Mouse (Mus musculus): ENCODE data around the gene Ccdc162. TPM values are rescaled to one million over a fixed set of nuclear protein-coding genes. Genes with fewer than 3 reads are reported as not detected.
A peak's percentile ranks its signal among the peaks of the same experiment; 100 is the strongest.

Ccdc162 gene
- polyA plus RNA-seq (2015; fragmentation: Nextera tagmentation; extraction: Ambion mirVana) = 1.2 and 1.3 TPM in 2 replicates

GRCm38 (mm10) chr10:41716029-41716897 lies at the start of gene Ccdc162:
Gene Ccdc162, minus strand, starts transcription at chr10:41716634.
- Histone ChIP-seq H3K36me3 (no peaks in the 10 kb centered on the region), H3K27me3 (replicated peaks) (no peaks in the 10 kb centered on the region), H3K9ac (replicated peaks) (no peak within 1 kb of the TSS), H3K9me3 (replicated peaks) (no peaks in the 10 kb centered on the region), H3K4me1 (0 out of 2 replicates have a peak, but pooled peaks cover 12% of the 10 kb centered on the region), H3K4me3 (replicated peaks) (no peak within 1 kb of the TSS), H3K27ac (replicated peaks) (peak within 1 kb of the TSS; percentile 74), H3K4me2 (peak within 1 kb of the TSS; percentile 35)
- ATAC-seq (ENCODE audit: low FRiP score) = peak; percentile 76
- 28% methylated on average over 15 of the region's 15 CpGs for WGBS

GRCm38 (mm10) chr10:41765586-41765985 lies 49.2 kb upstream of the Ccdc162 start:
- no peak overlapping the region for H3K27ac ChIP-seq (replicated peaks)
- H3K4me3 ChIP-seq (replicated peaks) = no peak overlapping the region
- no peak for ATAC-seq (ENCODE audit: low FRiP score)
- H3K9ac ChIP-seq (replicated peaks) = no peak overlapping the region
- H3K9me3 ChIP-seq (replicated peaks) = no peaks in the 10 kb centered on the region
- 95% methylated on average over 4 of the region's 4 CpGs for WGBS
- H3K36me3 ChIP-seq = no peaks in the 10 kb centered on the region
- no peaks in the 10 kb centered on the region for H3K4me1 ChIP-seq
- H3K27me3 ChIP-seq (replicated peaks) = no peaks in the 10 kb centered on the region
- no peak overlapping the region for H3K4me2 ChIP-seq

GRCm38 (mm10) chr10:41763741-41764385 lies 47.4 kb upstream of the Ccdc162 start:
- 73% methylated on average over 3 of the region's 3 CpGs for WGBS
- no peak for ATAC-seq (ENCODE audit: low FRiP score)
- H3K36me3 ChIP-seq = no peaks in the 10 kb centered on the region
- no peak overlapping the region for H3K4me2 ChIP-seq
- H3K9ac ChIP-seq (replicated peaks) = no peak overlapping the region
- H3K9me3 ChIP-seq (replicated peaks) = no peaks in the 10 kb centered on the region
- no peaks in the 10 kb centered on the region for H3K27me3 ChIP-seq (replicated peaks)
- H3K4me3 ChIP-seq (replicated peaks) = no peak overlapping the region
- H3K4me1 ChIP-seq = no peaks in the 10 kb centered on the region
- H3K27ac ChIP-seq (replicated peaks) = no peak overlapping the region

- 79% methylated on average over 3 of the region's 3 CpGs for WGBS
- no peaks in the 10 kb centered on the region for H3K27me3 ChIP-seq (replicated peaks)
- no peak overlapping the region for H3K27ac ChIP-seq (replicated peaks)
- no peak overlapping the region for H3K4me3 ChIP-seq (replicated peaks)
- no peak for ATAC-seq (ENCODE audit: low FRiP score)
- H3K9me3 ChIP-seq (replicated peaks) = no peaks in the 10 kb centered on the region
- no peaks in the 10 kb centered on the region for H3K4me1 ChIP-seq
- no peaks in the 10 kb centered on the region for H3K36me3 ChIP-seq
- H3K4me2 ChIP-seq = no peak overlapping the region
- H3K9ac ChIP-seq (replicated peaks) = no peak overlapping the region
Observed at GRCm38 (mm10) chr10:41760866-41761265, 44.4 kb upstream of the Ccdc162 start.

GRCm38 (mm10) chr10:41758041-41758440 lies 41.6 kb upstream of the Ccdc162 start:
- no peak overlapping the region for H3K27ac ChIP-seq (replicated peaks)
- no peak overlapping the region for H3K4me3 ChIP-seq (replicated peaks)

GRCm38 (mm10) chr10:41757226-41757625 lies 40.8 kb upstream of the Ccdc162 start:
- H3K4me3 ChIP-seq (replicated peaks) = no peak overlapping the region
- no peak overlapping the region for H3K4me2 ChIP-seq
- 93% methylated on average over 5 of the region's 5 CpGs for WGBS
- no peaks in the 10 kb centered on the region for H3K9me3 ChIP-seq (replicated peaks)
- no peaks in the 10 kb centered on the region for H3K4me1 ChIP-seq
- H3K27me3 ChIP-seq (replicated peaks) = no peaks in the 10 kb centered on the region
- H3K27ac ChIP-seq (replicated peaks) = no peak overlapping the region
- no peak for ATAC-seq (ENCODE audit: low FRiP score)
- no peaks in the 10 kb centered on the region for H3K36me3 ChIP-seq
- no peak overlapping the region for H3K9ac ChIP-seq (replicated peaks)

More at GRCm38 (mm10) chr10:41758041-41758440, 41.6 kb upstream of the Ccdc162 start:
- Histone ChIP-seq H3K27me3 (replicated peaks) (no peaks in the 10 kb centered on the region), H3K9me3 (replicated peaks) (no peaks in the 10 kb centered on the region), H3K4me2 (no peak overlapping the region), H3K4me1 (no peaks in the 10 kb centered on the region), H3K36me3 (no peaks in the 10 kb centered on the region), H3K9ac (replicated peaks) (no peak overlapping the region)
- no peak for ATAC-seq (ENCODE audit: low FRiP score)

- H3K27ac ChIP-seq (replicated peaks) = no peak overlapping the region
- no peaks in the 10 kb centered on the region for H3K9me3 ChIP-seq (replicated peaks)
- no peaks in the 10 kb centered on the region for H3K27me3 ChIP-seq (replicated peaks)
- H3K4me2 ChIP-seq = no peak overlapping the region
- 83% methylated on average over 14 of the region's 14 CpGs for WGBS
- H3K4me1 ChIP-seq = no peaks in the 10 kb centered on the region
- H3K36me3 ChIP-seq = no peaks in the 10 kb centered on the region
- no peak for ATAC-seq (ENCODE audit: low FRiP score)
- H3K4me3 ChIP-seq (replicated peaks) = no peak overlapping the region
- no peak overlapping the region for H3K9ac ChIP-seq (replicated peaks)
Observed at GRCm38 (mm10) chr10:41751867-41752480, 35.5 kb upstream of the Ccdc162 start.

GRCm38 (mm10) chr10:41749306-41749705 lies 32.9 kb upstream of the Ccdc162 start:
- no peak for ATAC-seq (ENCODE audit: low FRiP score)
- Histone ChIP-seq H3K4me2 (no peak overlapping the region), H3K27me3 (replicated peaks) (no peaks in the 10 kb centered on the region), H3K36me3 (no peaks in the 10 kb centered on the region), H3K9me3 (replicated peaks) (no peaks in the 10 kb centered on the region), H3K4me1 (peaks cover 7% of the 10 kb centered on the region; the same call in 1 of the 2 replicates), H3K4me3 (replicated peaks) (no peak overlapping the region), H3K9ac (replicated peaks) (no peak overlapping the region), H3K27ac (replicated peaks) (no peak overlapping the region)
- 86% methylated on average over 3 of the region's 3 CpGs for WGBS

- H3K4me3 ChIP-seq (replicated peaks) = no peak overlapping the region
- no peaks in the 10 kb centered on the region for H3K36me3 ChIP-seq
- H3K9me3 ChIP-seq (replicated peaks) = no peaks in the 10 kb centered on the region
- H3K9ac ChIP-seq (replicated peaks) = no peak overlapping the region
- H3K27me3 ChIP-seq (replicated peaks) = no peaks in the 10 kb centered on the region
- 65% methylated on average over 5 of the region's 5 CpGs for WGBS
- H3K4me2 ChIP-seq = no peak overlapping the region
- no peak for ATAC-seq (ENCODE audit: low FRiP score)
- peaks cover 7% of the 10 kb centered on the region; the same call in 1 of the 2 replicates for H3K4me1 ChIP-seq
- no peak overlapping the region for H3K27ac ChIP-seq (replicated peaks)
Observed at GRCm38 (mm10) chr10:41746554-41746953, 30.1 kb upstream of the Ccdc162 start.

GRCm38 (mm10) chr10:41744006-41744405 lies 27.6 kb upstream of the Ccdc162 start:
- ATAC-seq (ENCODE audit: low FRiP score) = no peak
- 74% methylated on average over 4 of the region's 4 CpGs for WGBS
- H3K9ac ChIP-seq (replicated peaks) = no peak overlapping the region
- no peaks in the 10 kb centered on the region for H3K36me3 ChIP-seq
- H3K4me2 ChIP-seq = no peak overlapping the region
- peaks cover 7% of the 10 kb centered on the region; the same call in 1 of the 2 replicates for H3K4me1 ChIP-seq
- no peaks in the 10 kb centered on the region for H3K9me3 ChIP-seq (replicated peaks)
- H3K27ac ChIP-seq (replicated peaks) = no peak overlapping the region
- no peaks in the 10 kb centered on the region for H3K27me3 ChIP-seq (replicated peaks)
- H3K4me3 ChIP-seq (replicated peaks) = no peak overlapping the region

- no peak overlapping the region for H3K27ac ChIP-seq (replicated peaks)
- no peak overlapping the region for H3K4me3 ChIP-seq (replicated peaks)
- no peak for ATAC-seq (ENCODE audit: low FRiP score)
- H3K4me1 ChIP-seq = no peaks in the 10 kb centered on the region
- H3K9me3 ChIP-seq (replicated peaks) = no peaks in the 10 kb centered on the region
- H3K9ac ChIP-seq (replicated peaks) = no peak overlapping the region
- no peaks in the 10 kb centered on the region for H3K36me3 ChIP-seq
- no peak overlapping the region for H3K4me2 ChIP-seq
- H3K27me3 ChIP-seq (replicated peaks) = no peaks in the 10 kb centered on the region
- WGBS = 92% methylated on average over 2 of the region's 2 CpGs
Observed at GRCm38 (mm10) chr10:41740221-41740620, 23.8 kb upstream of the Ccdc162 start.

Data from neural tube, embryonic 15.5 days (tissue).